Mouse (Mus musculus): Measurements from ENCODE around the gene Nfe2l1.

Nfe2l1 gene

DNA sequence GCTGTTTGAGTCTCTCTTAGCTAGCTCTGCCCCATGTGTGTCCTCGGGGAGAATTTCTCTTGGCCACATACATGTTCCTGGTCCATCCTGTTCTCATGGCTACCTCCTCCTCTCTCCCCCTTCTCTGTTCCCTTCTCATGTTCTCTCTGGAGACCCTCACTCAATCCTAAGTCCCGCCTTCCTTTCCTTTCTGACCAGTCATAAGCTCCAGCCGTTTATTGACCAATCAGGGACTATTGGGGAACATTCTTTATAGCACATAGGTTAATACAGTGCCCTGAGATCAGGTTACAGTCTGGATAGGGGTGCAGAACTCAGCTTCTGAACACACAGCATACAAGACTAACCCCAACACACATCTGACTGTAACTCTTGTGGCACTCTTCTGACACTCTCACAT is 17.5 kb upstream of the Nfe2l1 start:
- DNase-seq (ENCODE audit: low read depth, low spot score): no peak

GRCm38 (mm10) chr11:96843627-96844026 is 13.9 kb upstream of the Nfe2l1 start:
- no peak for DNase-seq (ENCODE audit: low read depth, low spot score)

DNA sequence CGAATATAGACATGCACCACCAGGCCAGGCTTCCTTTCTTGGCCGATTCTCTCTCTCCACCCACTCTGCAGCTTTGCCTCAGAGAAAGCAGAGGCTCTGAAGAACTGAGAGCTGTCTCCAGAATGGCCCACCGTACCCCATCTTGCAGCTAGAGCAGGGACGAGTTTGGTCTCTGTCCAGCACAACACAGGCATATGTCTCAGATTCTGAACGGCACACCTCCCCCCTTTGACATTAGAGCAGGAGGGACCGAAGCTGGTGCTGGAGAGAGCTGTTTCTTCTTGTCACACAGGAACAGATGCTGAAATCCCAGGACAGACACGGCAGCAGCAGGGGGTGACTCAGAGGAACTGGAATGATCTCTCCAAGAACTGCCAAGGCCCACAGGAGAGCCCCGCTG is 10.5 kb upstream of the Nfe2l1 start:
- DNase-seq (ENCODE audit: low read depth, low spot score): no peak

DNA sequence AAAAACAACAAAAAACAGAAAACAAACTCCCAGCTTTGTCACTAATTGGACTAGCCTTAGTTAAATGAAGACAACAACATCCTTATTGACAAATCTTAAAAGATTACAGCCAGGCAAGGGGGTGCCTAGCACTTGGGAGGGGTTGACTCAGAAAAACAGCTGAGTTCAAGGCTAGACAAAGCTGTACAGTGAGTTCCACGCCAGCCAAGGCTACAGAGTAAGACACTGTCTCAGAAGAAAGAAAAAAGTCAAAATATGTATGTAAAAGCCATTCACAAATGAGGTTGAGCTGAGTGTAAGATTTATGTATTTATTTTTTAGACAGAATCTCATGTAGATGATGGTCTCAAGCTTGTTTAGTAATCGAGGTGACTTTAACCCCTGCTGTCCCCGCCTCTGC is 10.1 kb upstream of the Nfe2l1 start:
- DNase-seq (ENCODE audit: low read depth, low spot score): no peak

DNA sequence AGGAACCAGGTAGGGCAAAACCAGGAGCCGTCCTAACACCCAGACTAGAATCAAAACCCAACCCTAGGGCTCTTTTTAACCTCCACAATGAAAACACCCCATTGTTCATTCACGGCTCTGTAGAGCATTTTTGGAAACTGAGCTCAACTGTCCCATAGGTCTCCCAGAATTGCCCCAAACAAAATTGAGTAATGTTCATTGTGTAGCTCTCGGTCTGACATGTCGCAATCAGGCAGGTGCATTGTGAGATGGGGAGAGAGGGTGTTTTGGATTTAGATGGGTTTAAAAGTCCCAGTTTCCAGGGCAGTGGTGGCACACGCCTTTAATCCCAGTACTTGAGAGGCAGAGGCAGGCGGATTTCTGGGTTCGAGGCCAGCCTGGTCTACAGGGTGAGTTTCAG is 9.7 kb upstream of the Nfe2l1 start:
- DNase-seq (ENCODE audit: low read depth, low spot score): no peak

- no peak for DNase-seq (ENCODE audit: low read depth, low spot score)
Measured at GRCm38 (mm10) chr11:96838341-96838740, 8.6 kb upstream of the Nfe2l1 start.

- DNase-seq (ENCODE audit: low read depth, low spot score): peak; percentile 19
Measured at GRCm38 (mm10) chr11:96837298-96837697, 7.5 kb upstream of the Nfe2l1 start.

- DNase-seq (ENCODE audit: low read depth, low spot score): no peak
Measured at GRCm38 (mm10) chr11:96834127-96834526, 4.4 kb upstream of the Nfe2l1 start.

DNA sequence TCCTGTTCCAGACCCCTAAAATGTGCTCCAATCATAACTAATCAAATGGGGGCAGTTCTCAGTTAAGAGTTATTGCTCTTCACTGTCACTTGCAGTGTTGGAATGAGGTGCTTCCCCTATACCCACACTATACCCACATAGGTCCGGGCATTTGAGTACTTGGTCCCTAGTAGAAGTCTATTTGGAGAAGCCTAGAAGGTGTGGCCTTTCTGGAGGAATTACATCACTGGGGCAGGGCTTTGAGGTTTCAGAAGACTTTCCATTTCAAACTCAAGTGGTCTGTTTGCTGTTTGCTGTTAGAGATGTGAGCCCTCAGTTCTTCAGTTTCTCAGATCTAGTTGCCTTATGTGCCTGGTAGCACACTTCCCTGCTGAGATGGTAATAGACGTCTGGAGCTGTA is 3.2 kb upstream of the Nfe2l1 start:
- no peak for DNase-seq (ENCODE audit: low read depth, low spot score)

DNA sequence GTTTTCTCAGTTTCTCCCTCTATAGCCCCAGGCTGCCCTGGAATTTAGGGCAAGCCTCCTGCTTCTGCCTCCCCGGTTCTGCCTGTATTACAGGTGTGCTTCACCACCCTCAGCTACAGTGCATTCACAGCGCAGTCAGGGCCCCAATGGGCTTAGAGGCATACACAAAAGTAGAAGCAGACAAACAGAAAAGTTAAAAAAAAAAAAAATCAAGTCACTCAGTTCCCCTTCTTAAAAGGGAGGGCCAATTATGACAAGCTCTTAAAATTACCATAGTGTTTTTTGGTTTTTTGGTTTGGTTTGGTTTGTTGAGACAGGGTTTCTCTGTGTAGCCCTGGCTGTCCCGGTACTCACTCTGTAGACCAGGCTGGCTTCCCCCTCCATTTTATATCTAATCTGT is 2.8 kb upstream of the Nfe2l1 start:
- DNase-seq (ENCODE audit: low read depth, low spot score): no peak

- no peak for DNase-seq (ENCODE audit: low read depth, low spot score)
Measured at GRCm38 (mm10) chr11:96831516-96831915, 1.7 kb upstream of the Nfe2l1 start.

DNA sequence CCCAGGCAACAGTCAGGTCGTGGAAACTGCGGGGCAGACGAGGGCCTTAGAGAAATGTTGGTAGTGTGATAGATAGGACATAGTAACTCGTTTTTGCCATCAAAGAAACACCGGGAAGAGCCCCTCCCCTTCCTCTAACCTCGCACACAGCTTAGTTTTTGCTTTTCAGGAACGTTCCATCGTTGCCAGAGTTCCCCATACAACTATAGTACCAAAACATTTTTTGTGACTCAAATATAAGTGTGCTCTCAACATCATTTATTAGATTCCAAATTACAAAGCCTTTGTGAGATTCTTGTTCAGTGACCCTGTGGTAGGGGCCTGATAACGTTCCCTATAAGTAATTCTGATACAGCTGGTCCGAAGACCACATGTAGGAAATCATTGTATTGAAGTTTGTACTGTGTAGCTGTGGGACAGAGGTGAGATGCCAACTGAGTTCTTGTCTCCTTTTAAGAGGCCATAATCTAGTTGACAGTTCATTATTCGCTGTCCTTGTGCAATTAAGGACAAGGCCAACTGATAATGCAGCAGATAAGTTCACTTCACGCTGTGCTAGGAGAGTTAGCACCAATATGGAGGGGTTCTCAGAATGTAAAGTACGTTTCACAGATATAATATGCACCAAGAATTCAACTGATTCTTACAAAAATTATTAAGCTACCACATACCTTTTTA is 910 bp upstream of the Nfe2l1 start:
- no peak for DNase-seq (ENCODE audit: low read depth, low spot score)

DNA sequence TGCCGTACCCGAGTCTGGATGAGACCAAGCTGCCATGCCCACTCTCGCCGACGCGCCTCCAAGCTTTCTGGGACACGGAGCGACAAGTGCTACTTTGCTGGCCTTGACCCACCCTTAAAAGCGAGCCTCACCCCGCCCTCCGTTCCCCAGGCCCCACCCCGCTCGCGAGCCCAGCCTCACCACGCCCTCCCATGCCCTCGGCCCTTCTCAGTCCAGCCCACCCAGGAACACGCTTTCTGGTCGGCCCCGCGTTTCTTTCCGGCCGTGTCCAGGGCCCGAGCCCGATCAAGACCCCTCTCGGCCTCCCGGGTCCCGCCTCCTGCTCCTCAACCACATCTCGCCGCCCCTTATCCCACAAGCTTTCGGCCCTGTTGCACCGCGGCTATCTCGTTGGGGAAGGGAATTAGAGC is 360 bp downstream of the Nfe2l1 start:
- peak; percentile 70 for DNase-seq (ENCODE audit: low read depth, low spot score)

- DNase-seq (ENCODE audit: low read depth, low spot score): no peak
Measured at GRCm38 (mm10) chr11:96828881-96829280, 887 bp downstream of the Nfe2l1 start.

- DNase-seq (ENCODE audit: low read depth, low spot score): no peak
Measured at GRCm38 (mm10) chr11:96827917-96828316, 1.9 kb downstream of the Nfe2l1 start.

- no peak for DNase-seq (ENCODE audit: low read depth, low spot score)
Measured at GRCm38 (mm10) chr11:96827062-96827581, 2.6 kb downstream of the Nfe2l1 start.

DNA sequence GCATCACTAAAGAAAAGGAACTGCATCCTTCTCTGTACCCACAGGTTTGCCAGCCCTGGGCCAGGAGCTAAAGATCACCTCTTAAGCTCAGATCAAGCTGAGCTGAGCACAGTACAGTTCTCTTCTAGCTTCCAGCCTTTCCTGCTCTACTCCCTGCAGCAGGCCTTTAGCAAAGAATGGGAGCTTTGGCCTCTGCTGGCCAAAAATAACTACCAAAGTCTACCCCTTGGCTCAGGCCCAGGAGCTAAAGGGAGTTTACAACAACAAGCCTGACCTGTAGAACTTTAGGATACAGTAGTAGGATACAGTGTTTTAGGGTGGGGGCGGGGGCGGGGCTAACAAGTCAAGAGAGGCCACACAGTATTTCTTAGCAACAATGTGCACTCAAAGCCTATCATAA is 3.3 kb downstream of the Nfe2l1 start:
- DNase-seq (ENCODE audit: low read depth, low spot score): no peak

DNA sequence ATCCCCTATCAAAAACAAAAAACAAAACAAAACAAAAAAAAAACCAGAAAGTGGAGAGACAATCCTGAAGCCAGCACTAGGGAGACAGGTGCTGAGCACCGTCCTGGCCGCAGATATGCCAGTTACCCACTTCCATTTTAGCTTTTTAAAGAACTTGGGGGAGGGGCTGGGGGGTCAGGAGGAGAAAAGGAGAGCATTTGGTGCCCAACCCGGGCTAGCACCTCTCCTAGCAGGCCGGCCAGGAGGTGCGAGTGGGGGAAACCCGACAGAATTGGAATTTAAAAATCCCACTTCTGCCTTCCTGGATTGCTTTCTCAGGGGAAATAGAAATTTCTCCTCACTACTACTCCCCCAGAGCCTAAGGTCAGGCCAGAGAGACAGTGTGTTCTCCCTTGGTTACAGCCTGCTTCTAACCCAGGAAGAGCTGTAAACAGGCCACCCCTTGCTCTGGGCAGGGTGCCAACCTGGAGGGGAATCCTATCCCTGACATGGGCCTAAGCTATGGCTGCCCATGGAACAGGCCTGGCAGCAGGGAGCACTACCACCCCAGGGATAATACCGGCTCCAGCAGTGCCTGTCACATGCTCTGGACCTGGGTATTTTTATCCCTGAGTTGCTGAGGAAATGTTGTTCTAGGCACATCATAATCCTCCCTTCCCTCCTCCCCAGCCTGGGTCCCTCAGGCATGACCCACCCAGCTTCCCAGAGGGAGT is 4.8 kb downstream of the Nfe2l1 start:
- DNase-seq (ENCODE audit: low read depth, low spot score): no peak

- peak; percentile 93 for DNase-seq (ENCODE audit: low read depth, low spot score)
Measured at GRCm38 (mm10) chr11:96823880-96824782, 5.6 kb downstream of the Nfe2l1 start.

- no peak for DNase-seq (ENCODE audit: low read depth, low spot score)
Measured at GRCm38 (mm10) chr11:96823471-96823837, 6.3 kb downstream of the Nfe2l1 start.

GRCm38 (mm10) chr11:96822675-96823470 is 6.9 kb downstream of the Nfe2l1 start:
- DNase-seq (ENCODE audit: low read depth, low spot score): peak; percentile 55
